Mouse (Mus musculus): ENCODE results near the gene Col9a2.
A peak's percentile ranks its signal among the peaks of the same experiment; 100 is the strongest.

DNA sequence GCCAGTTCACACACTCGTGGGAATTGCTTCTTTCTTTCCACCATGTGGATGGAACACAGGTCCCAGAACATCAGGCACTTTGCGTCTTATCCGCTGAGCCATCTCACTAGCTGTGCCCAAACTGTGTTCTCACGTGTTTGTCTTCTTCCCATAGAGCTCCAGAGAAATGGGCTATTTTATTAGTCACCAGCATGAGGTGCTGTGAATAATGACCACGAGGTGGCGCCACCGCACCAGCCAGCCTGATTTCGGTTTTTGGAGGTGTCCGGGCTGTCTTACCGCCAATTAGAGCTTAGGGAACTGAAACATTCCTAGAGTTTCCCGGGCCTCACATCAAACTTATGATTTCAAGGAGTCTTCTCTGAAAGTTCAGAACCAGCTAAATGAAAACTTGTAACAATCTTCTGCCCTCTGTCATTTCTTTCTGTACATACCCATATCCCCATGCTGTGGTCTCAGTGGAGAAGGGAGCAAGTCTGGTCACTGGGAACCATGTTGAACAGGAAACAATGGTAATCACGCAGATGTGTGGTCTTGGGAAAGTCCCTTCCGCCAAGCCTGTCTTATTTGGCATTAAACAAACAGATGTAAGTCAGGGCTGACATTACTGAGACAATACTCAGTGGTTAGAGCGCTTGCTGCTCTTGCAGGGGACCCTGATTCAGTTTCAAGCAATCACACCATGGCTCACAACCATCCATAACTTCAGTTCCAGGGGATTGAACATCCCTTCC lies 10.4 kb upstream of the Col9a2 start:
- TF ChIP-seq CTCF (conservative IDR thresholded peaks at IDR 0.05; ENCODE audit: low read length) (peak; percentile 95), NANOG (IDR thresholded peaks at IDR 0.05; ENCODE audit: borderline replicate concordance, low read length) (no peak)

Measured in E14TG2a.4 (cell line).